Mouse (Mus musculus): ENCODE data around the gene Gapt. TPM values are rescaled to one million over a fixed set of nuclear protein-coding genes. Genes with fewer than 3 reads are reported as not detected.

Gene Gapt
- total RNA-seq, 2 experiments from 2014 or later, result 47.4 to 298 TPM

DNA sequence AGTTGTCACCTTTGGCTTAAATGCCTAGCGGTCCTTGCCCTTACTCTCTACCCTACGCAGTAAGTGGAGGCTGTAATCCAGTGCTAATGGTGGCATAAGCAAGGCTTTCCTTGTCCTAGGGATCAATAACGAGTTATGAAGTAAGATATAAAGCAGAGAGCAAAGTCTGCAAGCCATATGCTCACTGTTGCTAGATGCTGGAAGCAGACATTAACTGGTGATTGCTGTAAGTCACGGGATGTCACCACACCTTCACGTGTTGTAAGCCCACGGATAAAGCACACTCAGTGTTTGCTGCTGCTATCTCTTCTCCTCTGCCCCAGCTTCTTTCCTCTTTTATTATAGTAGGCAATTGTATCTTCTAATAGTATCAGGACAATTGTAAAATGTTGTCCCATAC lies 5.9 kb downstream of the Gapt start:
- 0 out of 2 replicates have a peak, but pooled peaks have one; percentile 21 for ATAC-seq (ENCODE audit: poor library complexity, severe bottlenecking)

DNA sequence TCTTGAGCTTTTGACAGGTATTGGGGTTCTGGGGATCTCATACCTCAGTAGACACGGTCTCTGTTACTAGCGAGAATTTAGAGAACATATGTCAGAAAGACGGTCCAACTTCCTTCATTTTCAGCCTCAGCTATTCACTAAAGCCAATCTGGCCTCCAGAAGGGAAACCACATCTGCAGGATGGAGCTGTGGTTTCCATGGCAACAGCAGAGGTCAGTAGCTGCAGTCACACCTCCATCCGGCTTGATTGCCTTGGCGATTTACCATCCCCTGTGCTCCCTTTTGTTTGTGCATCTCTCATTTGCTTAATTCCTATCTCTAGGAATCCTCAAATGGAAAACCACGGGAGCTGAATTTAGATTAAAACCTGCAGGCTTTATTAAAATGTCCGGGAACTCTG lies 10.3 kb downstream of the Gapt start:
- peak; percentile 64 for ATAC-seq (ENCODE audit: poor library complexity, severe bottlenecking)

GRCm38 (mm10) chr13:110342602-110343001 lies 14.4 kb downstream of the Gapt start:
- no peak for ATAC-seq (ENCODE audit: poor library complexity, severe bottlenecking)

- ATAC-seq (ENCODE audit: poor library complexity, severe bottlenecking), result no peak
Measured at GRCm38 (mm10) chr13:110332958-110333597, 23.9 kb downstream of the Gapt start.

DNA sequence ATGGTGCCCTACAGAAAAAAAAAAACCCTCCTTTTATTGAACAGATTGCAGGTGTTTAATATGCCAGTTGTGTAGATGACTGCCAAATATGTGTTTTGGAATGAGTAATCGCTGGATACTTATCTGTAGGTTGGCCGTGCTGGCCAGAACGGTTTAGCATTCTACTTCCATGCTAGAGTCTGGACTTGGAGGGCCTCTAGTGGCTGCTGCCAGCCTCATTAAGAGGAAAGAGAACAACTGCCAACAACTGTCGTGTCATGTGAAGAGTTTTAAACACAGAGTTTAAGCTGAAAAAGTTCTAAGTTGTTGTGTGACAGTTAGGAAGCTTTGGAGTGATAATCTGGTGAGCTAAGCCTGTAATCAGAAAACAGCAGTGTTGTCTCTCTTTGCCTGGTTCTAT lies 38.3 kb downstream of the Gapt start:
- no peak for ATAC-seq (ENCODE audit: poor library complexity, severe bottlenecking)

- ATAC-seq (ENCODE audit: poor library complexity, severe bottlenecking), result no peak
Measured at GRCm38 (mm10) chr13:110307188-110307587, 49.8 kb downstream of the Gapt start.

Other genes with a start within 250 kb of the Gapt start
- gene Rab3c, start 76.2 kb downstream of the Gapt start, total RNA-seq (2015), result not detected in 2 replicates
- not detected in 2 replicates for gene Rab3c, start 76.2 kb downstream of the Gapt start, total RNA-seq (2017)
- gene Plk2, start 37.8 kb upstream of the Gapt start, total RNA-seq (2015), result 2.3 and 3.5 TPM in 2 replicates
- gene Plk2, start 37.8 kb upstream of the Gapt start, total RNA-seq (2017), result 6.0 and 6.1 TPM in 2 replicates